Mouse (Mus musculus): ENCODE measurements at regions not wholly inside any gene's neighbourhood (a gene's known extent, or its start where the extent isn't known, plus 50 kb on each side); places are given as distances from the start of the nearest gene placed in this dataset.

DNA sequence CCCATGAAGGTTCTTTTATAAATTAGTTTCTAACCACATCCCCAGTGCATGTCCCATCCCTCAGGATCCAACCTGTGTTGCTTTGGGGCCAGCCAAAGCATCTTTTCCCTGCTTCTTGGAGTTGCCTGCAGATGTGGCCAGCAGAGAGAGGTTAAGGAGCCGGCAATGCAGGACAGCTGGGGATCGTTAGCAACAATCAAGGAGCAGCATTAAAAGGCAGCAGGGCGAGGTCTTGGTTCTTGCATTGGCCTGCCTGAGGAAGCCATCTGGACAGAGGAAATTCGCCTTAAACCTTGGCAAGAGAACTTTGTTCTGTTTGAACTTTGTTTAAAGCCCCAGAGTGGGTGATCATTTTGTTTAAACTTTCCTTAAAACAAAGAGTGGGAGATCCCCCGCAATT lies 118.7 kb upstream of the Prdm1 start:
- no peak for TF ChIP-seq CTCF (IDR thresholded peaks at IDR 0.05; ENCODE audit: borderline replicate concordance, control insufficient read depth, extremely low read depth, insufficient read depth, low read length, poor library complexity)
- TF ChIP-seq POLR2A (IDR thresholded peaks at IDR 0.05; ENCODE audit: control insufficient read depth, extremely low read depth, insufficient read depth, low read length, poor library complexity) = no peak

Data from thymus, adult 2 months (tissue).